Mouse (Mus musculus): ENCODE data around the gene Gm17949.

The Gm17949 gene

DNA sequence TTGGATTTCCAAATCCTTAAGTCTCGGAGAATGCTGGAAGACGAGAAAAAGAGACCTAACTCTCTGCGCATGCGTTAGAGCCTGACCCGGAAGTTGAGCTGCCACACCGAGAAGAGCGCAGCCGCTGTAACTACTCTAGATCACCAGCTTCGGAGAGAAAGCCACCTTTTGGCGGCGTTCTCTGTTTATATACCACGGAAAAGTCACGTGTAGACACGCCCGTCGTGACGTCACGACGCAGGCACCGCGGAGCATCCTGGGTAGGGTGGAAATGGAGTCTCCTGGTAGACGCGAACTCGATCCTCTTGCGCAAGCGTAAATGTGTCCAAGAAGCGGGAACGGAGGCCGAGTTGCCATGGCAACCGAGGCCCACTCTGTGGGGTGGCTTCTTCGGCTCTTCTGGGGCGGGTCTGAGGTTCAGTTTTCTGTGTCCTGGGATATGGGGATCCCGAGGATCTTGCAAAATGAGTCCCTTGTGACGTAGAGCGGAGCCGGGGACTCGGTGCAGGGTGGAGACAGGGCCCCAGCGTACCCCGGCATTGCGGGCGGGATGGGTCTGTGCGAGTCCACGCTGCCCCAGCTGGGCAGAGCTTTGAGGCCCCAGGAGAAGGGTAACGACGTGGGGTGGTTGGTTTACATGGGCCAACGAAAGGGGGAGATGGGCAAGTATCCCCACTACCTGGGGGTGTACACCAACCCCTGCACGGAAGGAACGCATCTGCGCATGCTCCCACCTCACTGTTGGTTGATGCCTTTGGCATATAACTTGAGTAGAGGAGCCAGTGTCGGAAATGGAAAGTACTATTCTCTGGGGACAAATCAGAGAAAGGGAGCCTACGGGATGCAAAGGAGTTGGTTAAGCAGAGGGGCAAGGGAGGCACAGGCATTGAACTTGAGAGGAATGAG is at the start of gene Gm17949, which contains the start of gene Gtf2f1:
Gene Gm17949 (plus strand): TSS at position 234 of the 906 bp plus-strand sequence.
Gene Gtf2f1 (minus strand): TSS at position 53 of the 906 bp plus-strand sequence.
- DNase-seq (ENCODE audit: low spot score), result peak; percentile 96

DNA sequence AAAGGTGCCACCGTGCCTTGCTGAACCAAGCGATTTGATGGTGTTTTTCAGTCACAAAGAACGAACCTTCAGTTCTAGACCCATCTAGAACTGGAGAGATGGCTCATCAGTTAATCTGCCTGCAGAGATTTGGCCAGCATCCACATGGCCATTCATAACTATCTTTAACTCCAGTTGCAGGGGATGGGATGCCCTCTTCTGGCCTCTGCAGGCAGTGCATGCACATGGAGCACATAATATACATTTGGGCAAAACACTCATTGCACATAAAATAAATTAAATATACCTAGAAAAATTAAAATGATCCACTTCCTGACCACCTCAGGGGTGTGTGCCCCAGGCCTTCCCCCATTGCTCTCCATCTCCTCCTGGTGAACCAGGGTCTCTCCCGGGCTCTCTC is 49.4 kb upstream of the Gm17949 start:
- no peak for DNase-seq (ENCODE audit: low spot score)

DNA sequence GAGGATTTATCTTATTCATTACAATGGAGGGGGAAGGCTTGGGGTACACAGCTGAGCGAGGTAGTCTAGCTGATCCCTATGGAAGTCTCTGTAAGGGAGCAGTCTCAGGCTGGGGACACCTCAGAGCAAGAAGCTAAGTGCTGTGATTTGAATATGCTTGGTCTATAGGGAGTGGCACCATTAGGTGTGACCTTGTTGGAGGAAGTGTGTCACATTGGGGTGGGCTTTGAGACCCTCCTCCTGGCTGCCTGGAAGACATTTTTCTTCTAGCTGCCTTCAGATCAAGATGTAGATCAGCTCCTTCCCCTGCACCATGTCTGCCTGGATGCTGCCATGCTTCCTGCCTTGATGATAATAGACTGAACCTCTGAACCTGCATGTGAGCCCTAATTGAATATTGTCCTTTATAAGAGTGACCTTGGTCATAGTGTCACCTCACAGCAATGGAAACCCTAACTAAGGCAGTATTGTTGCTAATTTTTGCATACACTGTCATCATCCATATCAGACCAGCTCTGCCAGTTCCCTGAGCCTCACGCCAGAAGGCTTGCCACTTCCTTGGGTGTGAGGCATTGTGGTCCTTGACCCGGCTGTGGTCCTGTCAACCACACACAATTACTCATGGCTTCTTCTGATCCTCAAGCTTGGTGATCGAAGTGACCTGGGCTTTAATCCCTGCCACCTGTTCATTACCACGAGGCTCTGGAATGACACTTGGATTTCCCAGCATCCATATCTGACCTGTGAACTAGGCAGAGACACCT is 48.4 kb upstream of the Gm17949 start:
- DNase-seq (ENCODE audit: low spot score), result no peak

DNA sequence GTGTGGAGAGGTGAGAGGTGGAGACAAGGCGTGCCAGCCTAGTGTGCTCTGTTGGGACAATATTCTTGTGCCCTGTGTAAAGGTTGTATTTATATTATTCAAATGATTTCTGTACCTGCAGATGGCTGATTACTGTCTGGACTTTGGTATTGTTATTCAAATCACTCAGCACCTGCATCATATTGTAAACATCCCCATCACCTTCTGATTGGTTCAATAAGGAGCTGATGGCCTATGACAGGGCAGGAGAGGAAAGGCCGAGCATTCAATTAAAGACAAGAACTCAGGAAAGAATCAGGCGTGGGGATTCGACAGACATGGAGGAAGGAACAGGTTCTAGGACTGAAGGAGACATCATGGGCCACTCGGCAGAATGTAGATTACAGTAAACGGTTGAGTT is 47.6 kb upstream of the Gm17949 start:
- DNase-seq (ENCODE audit: low spot score), result no peak

DNA sequence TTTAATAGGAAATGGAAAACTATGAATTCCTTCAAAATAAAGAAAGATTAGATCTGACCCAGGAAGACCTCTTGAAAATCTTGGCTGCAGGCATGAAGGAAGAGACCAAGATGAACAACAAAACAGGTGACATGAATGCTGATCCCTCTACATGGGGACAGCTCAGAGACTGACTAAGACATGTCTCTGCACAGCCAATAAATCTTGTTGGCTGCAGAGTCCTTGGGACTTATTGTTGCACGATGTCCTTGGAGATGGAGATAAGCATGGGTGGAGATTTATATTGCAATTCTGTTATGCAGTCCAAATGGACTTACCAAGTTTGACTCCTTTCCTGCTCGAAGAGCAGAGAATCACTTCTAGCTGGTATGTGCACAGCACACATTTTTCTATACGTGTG is 41.9 kb upstream of the Gm17949 start:
- DNase-seq (ENCODE audit: low spot score), result no peak

DNA sequence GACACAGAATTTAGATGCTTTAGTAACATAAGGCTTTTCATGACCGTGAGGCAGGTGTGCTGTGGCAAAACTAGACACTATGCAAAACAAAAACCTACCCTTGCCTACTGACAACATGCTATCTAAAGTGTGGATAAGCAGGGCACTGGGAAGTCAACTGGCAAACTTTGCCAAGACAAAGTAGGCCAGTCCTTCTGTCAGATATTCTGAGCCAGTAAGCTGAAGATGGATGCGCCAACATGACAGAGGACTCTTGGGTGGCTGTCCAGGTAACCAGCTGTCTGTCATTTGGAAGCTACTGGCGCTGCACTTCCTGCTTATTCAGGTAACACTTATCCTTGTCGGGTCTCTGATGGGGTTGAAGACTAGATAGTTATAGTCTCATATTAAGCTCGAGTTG is 41.2 kb upstream of the Gm17949 start:
- no peak for DNase-seq (ENCODE audit: low spot score)

DNA sequence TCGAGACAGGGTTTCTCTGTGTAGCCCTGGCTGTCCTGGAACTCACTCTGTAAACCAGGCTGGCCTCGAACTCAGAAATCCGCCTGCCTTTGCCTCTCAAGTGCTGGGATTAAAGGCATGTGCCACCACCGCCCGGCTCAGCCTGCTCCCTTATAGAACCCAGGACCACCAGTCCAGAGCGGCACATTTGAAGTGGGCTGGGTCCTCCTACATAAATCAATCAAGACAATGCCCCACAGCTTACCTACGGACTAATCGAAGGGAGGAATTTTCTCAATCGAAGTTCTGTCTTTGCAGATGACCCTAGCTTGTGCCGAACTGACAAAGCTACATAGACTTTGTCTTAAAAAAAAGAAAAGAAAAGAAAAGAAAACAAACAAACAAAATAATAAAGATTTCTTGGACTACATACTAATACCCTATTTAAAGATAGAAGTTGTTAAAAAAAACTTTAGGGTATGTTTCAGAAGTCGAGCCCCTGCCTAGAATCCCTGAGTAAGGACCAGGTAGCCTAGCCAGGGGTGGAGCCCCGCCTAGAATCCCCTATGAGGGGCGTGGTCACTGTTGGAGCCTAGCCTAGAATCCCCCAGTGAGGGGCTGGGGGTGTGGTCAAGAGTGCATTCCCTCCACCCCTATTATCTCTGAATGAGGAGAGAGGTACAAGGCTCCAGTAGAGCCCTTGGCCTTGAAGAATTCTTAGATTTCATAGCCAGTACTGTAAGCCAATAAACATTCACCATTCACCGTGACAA is 37.1 kb upstream of the Gm17949 start:
- no peak for DNase-seq (ENCODE audit: low spot score)

DNA sequence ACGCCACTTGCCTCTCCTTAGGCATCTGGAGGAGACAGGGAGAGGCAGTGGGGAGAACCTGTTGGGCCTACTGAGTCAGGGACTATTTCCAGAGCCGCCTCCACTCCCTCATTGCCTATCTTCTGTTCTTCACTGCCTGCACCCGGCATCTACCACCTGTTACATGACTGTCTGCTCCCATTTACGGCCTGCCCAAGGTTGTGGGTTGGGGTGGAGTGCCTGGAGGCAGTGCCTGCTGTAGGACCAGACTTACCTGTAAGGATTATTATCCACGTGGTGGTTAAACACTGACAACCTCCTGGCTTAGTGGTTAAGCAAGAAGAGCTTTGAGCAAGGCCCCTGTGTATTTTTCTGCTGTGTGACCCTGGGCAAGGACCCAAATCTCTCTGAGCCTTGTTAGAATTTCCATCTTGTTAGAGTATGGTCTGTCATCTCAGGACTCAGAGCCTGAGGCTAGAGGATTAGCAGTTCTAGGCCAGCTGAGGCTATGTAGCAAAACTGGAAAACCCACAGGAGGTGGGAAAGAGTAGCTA is 36.5 kb upstream of the Gm17949 start:
- DNase-seq (ENCODE audit: low spot score), result no peak

DNA sequence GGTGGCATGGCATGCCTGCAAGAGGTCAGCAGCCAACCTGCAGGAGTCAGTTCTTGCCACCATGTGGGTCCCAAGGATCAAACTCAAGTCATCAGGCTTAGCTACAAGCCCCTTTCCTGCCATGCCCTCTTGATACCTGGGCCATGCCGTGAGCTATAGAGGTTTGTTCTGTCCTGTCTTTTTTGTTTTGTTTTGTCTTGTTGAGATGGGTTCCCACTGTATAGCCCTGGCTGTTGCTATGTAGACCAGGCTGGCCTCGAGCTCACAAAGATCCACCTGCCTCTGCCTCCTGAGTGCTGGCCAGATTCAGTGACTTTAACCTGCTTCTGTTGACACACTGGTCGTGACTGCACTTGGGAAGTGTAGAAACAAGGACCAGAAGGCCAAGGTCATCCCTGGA is 35.9 kb upstream of the Gm17949 start:
- no peak for DNase-seq (ENCODE audit: low spot score)

DNA sequence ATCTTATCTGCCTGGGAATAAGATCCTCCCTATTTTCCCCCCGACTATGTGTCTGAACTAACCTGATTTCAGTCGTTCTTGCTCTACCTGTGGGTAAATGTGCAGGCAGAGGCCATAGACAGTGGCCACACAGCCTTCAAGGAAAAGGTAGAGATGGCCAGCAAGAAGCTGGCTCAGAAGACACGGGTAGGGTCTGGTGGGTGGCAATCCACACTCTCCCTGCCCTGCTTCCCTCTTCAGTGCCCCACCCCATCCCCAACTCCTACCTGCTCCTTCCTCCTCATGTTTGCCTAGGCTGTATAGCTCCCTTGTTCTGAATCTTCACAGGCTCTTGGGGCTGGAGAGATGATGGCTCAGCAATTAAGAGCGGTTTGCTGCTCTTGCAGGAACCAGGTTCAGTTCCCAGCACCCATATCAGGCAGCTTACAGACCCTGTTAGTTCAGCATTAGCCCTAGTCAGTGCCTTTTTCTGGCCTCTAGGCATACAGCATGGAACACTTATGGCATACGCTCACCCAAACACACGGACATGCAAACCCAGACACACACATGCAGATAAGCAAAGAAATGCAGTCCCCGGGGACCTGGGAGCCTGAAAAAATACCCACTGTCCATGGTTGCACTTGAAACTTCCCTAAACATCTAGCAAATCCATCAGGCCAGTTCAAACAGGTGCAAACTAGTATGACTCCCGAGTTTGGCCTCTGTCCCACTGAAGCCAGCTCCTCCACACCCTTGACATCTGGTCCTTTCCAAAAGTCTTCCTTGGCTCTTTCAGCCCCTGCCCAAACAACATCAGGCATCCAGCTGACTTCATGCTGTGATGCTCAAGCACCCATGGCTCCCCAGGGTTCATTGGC is 34.5 kb upstream of the Gm17949 start:
- DNase-seq (ENCODE audit: low spot score), result no peak

DNA sequence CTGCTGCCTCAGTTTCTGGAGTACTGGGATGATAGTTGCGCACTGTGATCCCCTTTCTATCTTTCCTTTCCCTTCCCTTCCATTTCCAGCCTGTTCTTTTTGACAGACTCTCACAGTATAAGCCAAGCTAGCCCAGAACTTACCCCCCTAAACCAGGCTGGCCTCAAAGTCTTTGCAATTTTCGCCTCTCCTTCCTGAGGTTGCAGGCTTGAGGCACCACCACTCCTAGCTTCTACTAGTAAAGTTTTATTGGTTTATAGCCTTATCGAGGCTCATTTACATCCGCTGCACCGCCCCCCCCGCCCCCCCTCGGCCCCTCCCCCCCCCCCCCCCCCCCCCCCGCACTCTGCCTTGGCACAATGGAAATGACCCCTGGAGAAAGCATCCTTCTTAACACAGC is 31.7 kb upstream of the Gm17949 start:
- DNase-seq (ENCODE audit: low spot score), result no peak

DNA sequence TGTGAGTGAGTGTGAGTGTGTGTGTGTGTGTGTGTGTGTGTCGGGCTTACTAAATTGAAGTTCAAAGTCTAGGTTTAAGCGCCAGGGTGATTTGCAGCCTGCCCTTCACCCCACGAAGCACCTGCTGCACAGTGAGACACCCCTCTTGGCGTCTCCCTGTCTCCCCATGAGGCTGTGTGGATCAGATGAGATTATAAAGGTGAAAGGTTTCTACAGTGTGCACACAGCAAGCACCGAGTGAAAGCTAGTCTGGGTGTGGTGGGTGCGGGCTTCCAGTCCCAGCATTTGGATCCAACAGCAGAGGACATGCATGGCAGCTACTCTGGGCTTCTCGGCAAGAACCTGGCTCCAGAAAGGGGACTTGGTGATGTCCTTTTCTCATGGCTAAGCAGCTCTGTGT is 30.2 kb upstream of the Gm17949 start:
- no peak for DNase-seq (ENCODE audit: low spot score)

DNA sequence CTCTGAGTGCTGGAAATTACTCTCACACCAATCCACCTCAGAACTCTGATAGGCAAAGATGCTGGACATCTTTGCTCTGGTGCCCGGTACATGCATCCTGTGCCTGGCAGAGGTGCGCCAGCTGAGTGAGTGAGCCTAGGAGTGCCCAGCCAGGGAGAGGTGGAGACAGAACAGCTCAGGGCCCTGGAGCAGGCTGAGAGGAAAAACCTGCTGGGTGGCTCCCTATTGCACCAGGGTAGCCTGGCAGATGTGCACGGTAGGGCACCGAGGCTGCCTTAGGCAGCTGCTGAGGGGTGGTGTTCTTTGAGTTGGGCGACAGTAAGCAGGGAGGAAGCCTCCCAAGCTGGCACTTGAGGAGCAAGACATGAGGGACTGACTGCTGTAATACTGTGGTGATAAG is 29.3 kb upstream of the Gm17949 start, which contains the start of gene Acer1:
Gene Acer1 (minus strand): TSS at position 114 of the 400 bp plus-strand sequence.
- no peak for DNase-seq (ENCODE audit: low spot score)

DNA sequence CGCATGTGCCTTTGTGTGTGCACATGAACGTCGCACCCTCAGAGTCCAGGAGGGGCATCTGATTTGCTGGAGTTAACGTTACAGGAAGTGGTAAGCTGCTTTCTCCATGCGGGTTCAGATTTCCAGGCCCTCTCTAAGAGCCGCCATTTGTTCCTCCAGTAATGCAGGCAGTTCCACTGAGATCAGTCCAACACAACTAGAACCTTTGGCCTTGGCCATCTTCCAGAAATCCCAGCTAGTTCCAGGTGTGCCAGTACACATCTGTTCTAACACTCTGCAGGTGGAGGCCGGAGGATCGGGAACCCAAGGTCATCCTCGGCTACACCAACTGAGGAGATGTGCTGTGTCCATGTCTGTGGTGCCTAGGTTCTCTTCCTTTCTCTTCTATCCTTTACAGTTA is 26.4 kb upstream of the Gm17949 start:
- no peak for DNase-seq (ENCODE audit: low spot score)

DNA sequence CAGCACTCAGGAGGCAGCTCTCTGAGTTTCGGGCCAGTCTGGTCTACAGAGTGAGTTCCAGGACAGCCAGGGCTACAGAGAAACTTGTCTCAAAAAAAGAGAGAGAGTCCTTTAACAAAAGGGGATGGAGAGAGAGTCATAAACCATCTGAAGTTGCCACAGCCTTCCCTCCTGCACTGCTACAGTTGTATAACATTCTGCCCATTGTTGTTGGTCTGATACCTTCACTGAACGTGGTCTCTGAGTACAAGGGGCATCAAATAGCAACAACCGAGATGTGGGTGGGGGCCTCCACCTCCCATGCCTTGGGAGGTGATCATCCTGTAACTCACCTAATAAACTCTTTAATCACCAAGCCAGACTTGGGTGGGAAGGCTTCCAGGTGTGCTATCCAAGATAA is 25.6 kb upstream of the Gm17949 start:
- DNase-seq (ENCODE audit: low spot score), result no peak

DNA sequence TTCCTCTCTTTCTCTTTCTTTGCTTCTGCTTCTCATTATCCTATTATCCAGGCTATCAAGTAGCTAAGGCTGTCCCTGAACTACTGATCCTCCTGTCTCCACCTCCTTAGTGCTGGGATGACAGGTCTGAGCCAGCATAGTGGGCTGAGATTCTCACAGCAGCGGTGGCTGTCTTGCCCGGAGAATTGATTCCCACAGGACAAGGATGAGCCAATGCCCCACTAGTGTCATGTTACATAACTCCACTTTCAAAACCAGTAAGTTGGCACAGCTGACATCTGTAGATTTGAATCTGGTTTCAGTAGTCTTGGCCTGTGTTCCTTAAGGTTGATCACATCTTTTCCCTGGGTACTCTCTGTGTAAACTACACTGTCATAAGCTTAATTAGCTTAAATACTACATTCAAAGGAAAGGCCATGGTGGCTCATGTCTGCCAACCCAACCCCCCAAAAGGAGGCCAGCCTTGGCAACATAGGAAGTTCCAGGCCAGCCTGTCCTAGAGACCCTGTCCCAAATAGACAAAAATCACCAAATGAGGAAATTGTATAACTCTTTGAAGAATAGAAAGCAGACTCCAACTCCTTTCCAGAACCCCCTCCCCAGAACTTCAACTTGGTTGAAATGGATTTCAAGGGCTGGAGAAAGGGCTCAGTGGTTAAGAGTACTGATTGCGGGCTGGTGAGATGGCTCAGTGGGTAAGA is 25.0 kb upstream of the Gm17949 start:
- DNase-seq (ENCODE audit: low spot score), result no peak

DNA sequence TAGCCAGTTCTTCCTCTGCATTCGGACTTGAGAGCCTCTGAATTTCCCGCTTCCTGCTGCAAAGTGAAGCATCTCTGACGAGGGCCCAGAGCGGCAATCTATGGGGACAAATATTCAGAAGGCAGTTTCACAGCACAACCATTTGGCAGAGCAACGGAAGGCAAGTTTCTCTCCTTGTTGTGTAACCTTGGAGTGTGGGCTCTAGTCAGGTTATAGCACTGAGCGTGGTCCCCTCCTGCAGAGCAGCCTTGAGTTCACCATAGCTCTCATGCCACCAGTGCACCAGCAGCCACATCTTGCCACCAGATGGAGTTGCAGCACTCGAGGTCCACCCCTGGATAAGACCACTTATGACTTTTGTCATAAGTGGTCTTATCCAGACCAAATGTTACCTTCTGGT is 22.8 kb upstream of the Gm17949 start:
- no peak for DNase-seq (ENCODE audit: low spot score)

DNA sequence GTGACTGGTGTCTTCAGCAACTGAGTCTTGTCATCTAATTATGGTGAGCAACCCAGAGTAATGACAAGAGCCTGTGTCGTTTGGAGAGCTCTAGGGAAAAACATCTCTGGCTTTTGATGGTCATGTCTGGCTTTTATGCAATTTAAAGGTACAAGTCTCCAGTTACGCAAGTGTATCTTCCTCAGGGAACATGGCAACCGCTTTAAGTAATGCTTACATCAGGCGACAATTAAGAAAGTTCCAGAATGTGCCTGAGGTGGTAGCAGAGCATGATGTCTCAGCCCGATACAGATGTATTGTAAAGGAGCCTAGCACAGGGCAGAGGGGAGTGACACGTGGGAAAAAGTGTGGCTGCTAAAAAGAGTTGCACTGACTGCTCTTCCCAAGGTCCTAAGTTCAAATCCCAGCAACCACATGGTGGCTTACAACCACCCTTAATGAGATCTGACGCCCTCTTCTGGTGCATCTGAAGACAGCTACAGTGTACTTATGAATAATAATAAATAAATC is 22.3 kb upstream of the Gm17949 start:
- no peak for DNase-seq (ENCODE audit: low spot score)

DNA sequence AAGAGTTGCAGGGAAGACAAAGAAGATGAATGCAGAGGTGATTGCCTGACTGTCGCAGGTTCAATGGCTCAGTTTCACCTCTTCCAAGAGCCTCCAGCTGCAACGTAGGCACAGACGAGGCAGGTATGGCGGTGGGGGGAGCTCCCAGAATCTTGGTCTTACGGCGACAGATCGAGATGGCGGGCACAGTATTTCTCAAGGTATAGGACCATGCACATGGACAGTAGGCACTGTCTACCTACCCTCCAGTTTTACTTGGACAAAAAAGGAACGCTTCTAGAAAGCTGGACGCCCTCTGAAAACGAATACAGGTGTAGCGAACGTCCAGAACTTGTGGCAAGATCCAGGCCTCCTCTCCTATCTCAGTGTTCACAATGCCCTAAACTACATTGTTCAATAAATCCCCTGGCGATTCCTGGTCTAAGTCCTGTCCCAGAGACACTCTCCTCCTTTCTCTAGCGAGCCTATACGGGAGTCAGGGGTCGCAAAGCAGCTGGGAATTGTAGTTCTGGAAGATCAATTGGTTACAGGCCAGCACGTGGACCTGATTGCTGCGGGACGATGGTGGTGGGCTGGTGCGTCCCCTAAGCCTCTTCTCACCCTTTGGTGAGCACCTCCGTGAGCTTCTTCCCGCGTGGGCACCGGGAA is 21.7 kb upstream of the Gm17949 start:
- DNase-seq (ENCODE audit: low spot score), result peak; percentile 84

Data from layer of hippocampus, adult 11-12 months (tissue).